Mouse (Mus musculus): ENCODE results near the gene Ifrd1.

Ifrd1 gene

DNA sequence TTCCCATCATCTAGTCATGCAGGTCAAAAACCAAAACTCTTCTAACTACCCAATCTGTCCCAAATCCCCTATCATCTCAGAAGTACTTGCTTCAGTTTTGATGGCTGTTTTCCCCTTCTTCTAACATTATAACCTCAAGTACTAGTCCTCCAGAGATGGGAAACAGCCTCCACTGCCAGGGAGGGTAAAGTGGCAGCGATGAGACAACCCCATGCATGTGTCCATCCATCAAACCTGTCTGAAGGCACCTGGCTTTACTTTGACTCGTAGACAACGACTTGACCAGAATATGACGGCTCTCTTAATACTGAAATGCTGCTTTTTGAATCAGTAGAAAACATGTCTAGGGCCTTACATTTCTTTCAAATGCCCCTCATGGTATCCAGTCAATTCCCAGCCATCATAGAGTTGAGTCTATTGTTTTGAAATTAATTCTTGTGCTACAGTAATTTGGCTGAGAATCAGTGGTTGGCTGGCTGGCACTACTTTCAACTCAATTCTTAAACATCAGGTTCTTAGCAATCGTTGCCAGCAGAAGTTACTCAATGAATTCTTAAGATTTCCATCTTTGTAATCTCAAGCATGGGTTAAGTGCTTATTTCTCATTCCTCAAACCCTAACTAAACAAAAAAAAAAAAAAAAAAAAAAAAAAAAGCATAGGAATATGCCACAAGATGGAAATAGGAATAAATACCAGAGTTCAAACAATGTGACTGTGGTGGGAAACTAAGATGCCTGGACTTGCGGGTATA lies 47.6 kb downstream of the Ifrd1 start:
- intact Hi-C loops (cut with DNase I), result no loop called here

DNA sequence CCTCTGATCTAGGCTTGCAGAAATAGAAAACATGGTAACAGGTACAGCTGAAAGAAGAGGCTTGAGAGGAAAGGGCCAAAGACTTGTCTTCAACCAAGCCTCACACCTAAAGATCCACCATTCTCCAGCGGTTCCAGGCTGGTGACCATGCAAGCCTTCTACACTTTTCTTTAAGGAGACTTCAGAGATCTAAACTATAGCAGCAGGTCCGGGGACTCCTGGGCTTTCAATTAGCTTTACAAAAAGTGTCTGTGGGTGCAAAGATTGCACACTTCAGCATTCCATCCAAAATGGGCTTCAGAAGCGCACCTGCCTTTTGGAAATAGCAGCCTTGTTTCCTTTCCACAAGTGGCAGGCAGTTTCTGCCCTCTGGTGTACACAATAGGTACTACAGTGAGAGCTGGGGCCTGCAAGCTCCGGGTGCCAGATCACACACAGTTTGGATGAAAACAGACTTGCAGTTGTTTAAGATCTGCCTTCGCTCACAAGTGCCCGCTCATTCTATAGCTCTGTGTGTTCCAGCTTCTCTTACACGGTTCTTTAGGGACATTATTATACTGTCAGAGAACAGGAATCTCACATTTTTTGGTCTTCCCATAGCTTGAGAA lies 48.4 kb downstream of the Ifrd1 start:
- intact Hi-C loops (cut with DNase I), result no loop called here

- intact Hi-C loops (cut with DNase I), result no loop called here
These were observed 49.0 kb downstream of the Ifrd1 start, which contains the start of gene Lsmem1 for GRCm38 (mm10) chr12:40199302-40199701. Lsmem1 (minus strand) TSS chr12:40199490.

GRCm38 (mm10) chr12:40198427-40198826 lies 49.9 kb downstream of the Ifrd1 start:
- intact Hi-C loops (cut with DNase I), result no loop called here

DNA sequence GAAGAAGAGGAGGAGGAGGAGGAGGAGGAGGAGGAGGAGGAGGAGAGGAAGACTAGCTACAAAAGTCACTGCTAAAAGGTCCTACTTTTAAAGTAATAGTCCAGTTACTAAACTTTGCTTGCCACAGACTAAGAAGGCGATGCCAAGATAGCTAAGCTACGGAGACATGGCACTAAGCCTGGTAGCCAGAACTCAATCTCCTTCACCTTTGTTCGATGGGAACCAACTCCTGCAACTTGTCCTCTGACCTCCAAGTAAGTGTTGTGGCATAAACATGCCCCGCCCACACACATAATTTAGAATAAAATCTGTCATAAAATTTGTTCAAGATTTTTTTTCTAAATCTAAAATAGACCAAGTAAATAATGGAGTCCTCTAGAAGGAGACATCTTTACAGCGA lies 50.3 kb downstream of the Ifrd1 start:
- intact Hi-C loops (cut with DNase I), result no loop called here

- intact Hi-C loops (cut with DNase I), result no loop called here
These were observed 50.8 kb downstream of the Ifrd1 start for GRCm38 (mm10) chr12:40197511-40197910.

DNA sequence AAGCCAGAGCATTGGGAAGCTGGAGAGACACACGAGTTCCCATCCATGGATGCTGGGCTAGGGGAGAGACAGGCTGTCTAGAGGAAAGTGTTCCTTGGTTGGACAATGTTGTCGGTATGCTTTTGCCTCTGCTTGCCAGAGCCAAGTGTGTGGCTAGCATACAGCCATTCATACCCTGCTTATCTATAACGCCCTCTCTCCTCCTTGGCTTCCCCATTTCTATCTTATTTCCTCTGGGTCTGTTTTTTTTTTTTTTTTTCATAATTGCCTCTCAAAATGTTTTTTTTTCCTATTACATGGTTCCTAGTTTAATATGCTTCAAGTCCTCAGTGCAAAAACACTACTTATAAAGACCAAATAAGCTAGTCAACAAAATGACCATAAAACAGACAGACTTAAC lies 62.8 kb downstream of the Ifrd1 start:
- intact Hi-C loops (cut with DNase I), result no loop called here

- intact Hi-C loops (cut with DNase I), result loop anchor here (10.0 kb wide), 2 partner anchors 508 to 648 kb away; no protein-coding TSS in a partner anchor
These were observed 71.2 kb downstream of the Ifrd1 start for GRCm38 (mm10) chr12:40177089-40177488.

DNA sequence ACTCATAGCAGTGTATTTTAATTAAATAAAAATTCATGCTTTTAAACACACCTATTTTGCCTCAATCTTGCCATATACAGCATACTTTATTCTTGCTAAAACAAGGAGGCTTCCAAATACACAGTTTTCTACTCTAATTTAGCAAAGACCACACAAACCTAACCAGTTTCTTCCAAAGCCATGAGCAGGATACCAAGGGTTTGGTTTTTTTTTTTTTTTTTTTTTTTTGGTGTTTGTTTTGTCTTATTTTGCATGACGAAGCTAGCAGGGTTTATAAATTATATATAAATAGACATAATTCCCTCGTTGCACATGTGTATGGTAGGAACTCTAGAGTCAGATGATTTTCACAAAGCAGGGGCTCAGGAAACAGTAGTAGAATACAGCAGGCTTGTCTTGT lies 72.1 kb downstream of the Ifrd1 start:
- intact Hi-C loops (cut with DNase I), result loop anchor here (10.0 kb wide), 2 partner anchors 509 to 649 kb away; no protein-coding TSS in a partner anchor

- intact Hi-C loops (cut with DNase I), result loop anchor here (10.0 kb wide), 2 partner anchors 510 to 650 kb away; no protein-coding TSS in a partner anchor
These were observed 73.1 kb downstream of the Ifrd1 start for GRCm38 (mm10) chr12:40175171-40175570.

DNA sequence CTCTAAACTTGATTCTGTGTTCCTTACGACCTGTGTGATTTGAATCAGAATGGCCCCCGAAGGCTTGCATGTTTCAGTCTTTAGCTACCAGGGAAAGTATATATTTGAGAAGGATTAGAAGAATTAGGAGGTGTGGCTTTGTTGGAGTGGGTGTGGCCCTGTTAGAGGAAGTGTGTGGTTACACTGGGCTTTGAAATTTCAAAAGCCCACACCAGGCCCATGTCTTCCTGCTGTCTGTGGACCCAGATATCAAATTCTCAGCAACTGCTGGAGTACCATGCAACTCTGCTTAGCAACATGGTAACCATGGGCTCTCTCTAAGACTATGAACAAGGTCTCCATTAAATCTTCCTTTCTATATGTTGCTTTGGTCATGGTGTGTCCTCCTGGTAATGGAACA lies 76.7 kb downstream of the Ifrd1 start:
- intact Hi-C loops (cut with DNase I), result loop anchor here (10.0 kb wide), 2 partner anchors 513 to 653 kb away; no protein-coding TSS in a partner anchor

GRCm38 (mm10) chr12:40169675-40170074 lies 78.6 kb downstream of the Ifrd1 start:
- intact Hi-C loops (cut with DNase I), result loop anchor here (10.0 kb wide), 2 partner anchors 515 to 655 kb away; no protein-coding TSS in a partner anchor

- intact Hi-C loops (cut with DNase I), result loop anchor here (1.0 to 2.0 kb wide), 2 partner anchors 82 to 654 kb away; no protein-coding TSS in a partner anchor
These were observed 83.7 kb downstream of the Ifrd1 start for GRCm38 (mm10) chr12:40164621-40165020.

GRCm38 (mm10) chr12:40160777-40161176 lies 87.5 kb downstream of the Ifrd1 start:
- intact Hi-C loops (cut with DNase I), result no loop called here

DNA sequence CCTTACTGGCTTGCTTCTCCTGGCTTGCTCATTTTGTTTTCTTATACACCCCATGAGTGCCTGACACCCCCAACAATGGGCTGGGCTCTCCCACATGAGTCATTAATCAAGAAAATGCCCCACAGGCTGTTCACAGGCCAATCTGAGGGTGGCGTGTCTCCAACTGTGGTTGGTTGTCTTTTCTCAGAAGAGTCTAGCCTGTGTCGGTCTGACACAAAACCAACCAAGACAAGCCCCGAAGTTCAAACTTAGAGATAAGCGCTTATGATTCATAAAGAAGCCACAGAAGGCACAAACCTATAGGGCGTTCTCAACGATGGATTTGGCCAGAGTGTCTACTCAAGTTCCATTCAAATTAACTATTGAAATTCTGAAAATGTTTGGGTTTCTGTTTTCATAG lies 94.1 kb downstream of the Ifrd1 start:
- intact Hi-C loops (cut with DNase I), result no loop called here

- intact Hi-C loops (cut with DNase I), result no loop called here
These were observed 95.8 kb downstream of the Ifrd1 start for GRCm38 (mm10) chr12:40152353-40153069.

Small RNA genes within 50 kb of the gene (microRNA-seq; reads per million reads assigned to microRNA genes)
- gene Mir1938, result 0 to 0.12 reads per million in 2 experiments
